Comparison of ENCODE assay signal across 15 mouse cellular contexts in genomic region chr2:137150953-137151352, GRCm38 (mm10).
"Had no signal": no experiment of that assay in that cellular context is flagged by ENCODE, and none has a peak within 500 bp of the region (broad histone marks: within the 10 kb centered on the region; RNA-seq: fewer than 3 reads in every experiment).

No protein-coding gene starts in this region.

- H3K9ac ChIP-seq: neural tube, embryonic 12.5 days; neural tube, embryonic 13.5 days; neural tube, embryonic 15.5 days; stomach, embryonic 15.5 days had no signal

- H3K27me3 ChIP-seq: neural tube, embryonic 12.5 days; neural tube, embryonic 13.5 days; neural tube, embryonic 15.5 days; stomach, embryonic 15.5 days had no signal

- H3K4me2 ChIP-seq: neural tube, embryonic 12.5 days; neural tube, embryonic 13.5 days; neural tube, embryonic 15.5 days; stomach, embryonic 15.5 days had no signal

- H3K9me3 ChIP-seq: neural tube, embryonic 12.5 days; neural tube, embryonic 13.5 days; neural tube, embryonic 15.5 days; stomach, embryonic 15.5 days had no signal

- H3K36me3 ChIP-seq: neural tube, embryonic 12.5 days; neural tube, embryonic 13.5 days; neural tube, embryonic 15.5 days; stomach, embryonic 15.5 days had no signal

- H3K4me1 ChIP-seq: neural tube, embryonic 15.5 days; stomach, embryonic 15.5 days had no signal

- H3K27ac ChIP-seq: neural tube, embryonic 12.5 days; neural tube, embryonic 13.5 days; neural tube, embryonic 15.5 days; stomach, embryonic 15.5 days had no signal

- H3K4me3 ChIP-seq: neural tube, embryonic 12.5 days; neural tube, embryonic 13.5 days; neural tube, embryonic 15.5 days; stomach, embryonic 15.5 days had no signal

- DNase-seq: retina, postnatal 1 day; right cerebral cortex, adult 18-20 months; right cerebral cortex, postnatal 14 days; right cerebral cortex, postnatal 25 days; right cerebral cortex, postnatal 4 days; spleen, adult 18-20 months; thymus, adult 18-20 months; thymus, adult 2 months; thymus, postnatal 14 days; thymus, postnatal 25 days; thymus, postnatal 36 days had no signal
